Mouse (Mus musculus) liver, adult 2 months (tissue): Measurements from ENCODE around the gene Clip3. TPM values are rescaled to one million over a fixed set of nuclear protein-coding genes. Genes with fewer than 3 reads are reported as not detected.

Source experiments
- DNase-seq: peaks from one replicate; pipeline ENCODE4 v3.0.0-alpha.2; 2011; ENCODE audit warnings: low read depth, low spot score; ENCODE audit errors: extremely low read depth
- H3K27ac ChIP-seq: fragments of 200-500 bp; replicated peaks from 2 replicates; pipeline ENCODE4 v1.5.1; 2012; ENCODE audit warnings: low read depth, mild to moderate bottlenecking, control low read depth, inconsistent platforms, low read length; ENCODE audit not compliant: insufficient read depth
- H3K27me3 ChIP-seq: fragments of 200-500 bp; 2 replicates; pipeline ENCODE4 v1.6.1; 2012; ENCODE audit warnings: mild to moderate bottlenecking, moderate library complexity, low read length, inconsistent platforms; ENCODE audit not compliant: control insufficient read depth, insufficient read depth
- H3K36me3 ChIP-seq: fragments of 200-500 bp; 2 replicates; pipeline ENCODE4 v1.6.1; 2012; ENCODE audit warnings: low read length, inconsistent platforms; ENCODE audit not compliant: control insufficient read depth, insufficient read depth
- H3K4me1 ChIP-seq: fragments of 200-500 bp; 2 replicates; pipeline ENCODE4 v1.6.1; 2011; ENCODE audit warnings: low read length; ENCODE audit not compliant: control insufficient read depth, insufficient read depth
- H3K4me3 ChIP-seq: fragments of 200-500 bp; 2 replicates; pipeline ENCODE4 v1.5.1; 2011; ENCODE audit warnings: low read depth, mild to moderate bottlenecking, control low read depth, low read length, moderate library complexity; ENCODE audit not compliant: insufficient read depth
- H3K79me2 ChIP-seq: fragments of 200-500 bp; 2 replicates; pipeline ENCODE4 v1.6.1; 2012; ENCODE audit warnings: inconsistent platforms, mild to moderate bottlenecking, low read length, moderate library complexity; ENCODE audit not compliant: control insufficient read depth, insufficient read depth
- H3K9ac ChIP-seq: fragments of 200-500 bp; 2 replicates; pipeline ENCODE4 v1.6.1; 2012; ENCODE audit warnings: low read depth, mild to moderate bottlenecking, control low read depth, inconsistent platforms, low read length
- CTCF ChIP-seq: fragments of 200-500 bp; IDR thresholded peaks from 2 replicates; pipeline ENCODE4 v1.5.1; 2011; ENCODE audit warnings: low read depth, low read length, control low read depth
- POLR2A ChIP-seq: fragments of 200-500 bp; IDR thresholded peaks from 2 replicates; pipeline ENCODE4 v1.6.1; 2011; ENCODE audit warnings: low read length, control low read depth; ENCODE audit not compliant: insufficient read depth; ENCODE audit errors: extremely low read depth
- WGBS: fragments of 180-500 bp; shearing (Covaris S2); methylation state at CpG from one replicate; pipeline ENCODE4 v1.1.7; 2018; 5-methylcytosine and 5-hydroxymethylcytosine counted together
- polyA plus RNA-seq: library from polyadenylated mRNA; depleted of rRNA; stranded (reverse); fragments of >200 nt; gene quantifications from 2 replicates; pipeline ENCODE4 v1.2.3, GENCODE M21; 2012; rRNA removed
- total RNA-seq: library from RNA; depleted of rRNA; stranded (reverse); fragments of >200 nt; gene quantifications from 2 replicates; pipeline ENCODE4 v1.2.3, GENCODE M21; 2014; rRNA removed

Clip3 gene
- total and polyA plus RNA-seq, 2 experiments: 0.18 to 0.24 TPM

DNA sequence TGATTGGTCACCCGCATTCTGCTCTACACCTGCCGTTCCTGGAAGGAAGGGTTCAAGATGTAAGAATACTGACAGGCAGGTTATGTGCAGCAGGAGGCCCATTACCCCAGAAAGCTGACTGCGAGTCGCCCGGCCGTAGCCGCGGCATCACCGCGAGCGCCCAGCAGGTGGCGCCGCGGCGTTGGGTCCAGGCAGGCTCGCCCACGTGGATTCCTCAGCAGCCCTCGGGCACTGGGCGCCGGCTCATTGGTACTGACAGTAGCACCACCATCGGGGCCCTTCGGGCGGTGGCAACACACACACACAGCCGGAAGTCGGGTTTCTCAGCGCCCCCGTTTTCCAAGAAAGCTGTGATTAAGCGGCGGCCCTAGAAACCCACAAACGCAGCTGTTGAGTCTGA lies 56.3 kb downstream of the Clip3 start:
- Histone ChIP-seq H3K27ac (no peak overlapping the region), H3K36me3 (no peaks in the 10 kb centered on the region), H3K9ac (no peak overlapping the region), H3K27me3 (no peaks in the 10 kb centered on the region), H3K4me3 (no peak overlapping the region), H3K4me1 (no peaks in the 10 kb centered on the region), H3K79me2 (no peaks in the 10 kb centered on the region)
- 3% methylated on average over 30 of the region's 30 CpGs for WGBS
- peak; percentile 24 for DNase-seq
- peak; percentile 88 for TF ChIP-seq CTCF
- TF ChIP-seq POLR2A: no peak

DNA sequence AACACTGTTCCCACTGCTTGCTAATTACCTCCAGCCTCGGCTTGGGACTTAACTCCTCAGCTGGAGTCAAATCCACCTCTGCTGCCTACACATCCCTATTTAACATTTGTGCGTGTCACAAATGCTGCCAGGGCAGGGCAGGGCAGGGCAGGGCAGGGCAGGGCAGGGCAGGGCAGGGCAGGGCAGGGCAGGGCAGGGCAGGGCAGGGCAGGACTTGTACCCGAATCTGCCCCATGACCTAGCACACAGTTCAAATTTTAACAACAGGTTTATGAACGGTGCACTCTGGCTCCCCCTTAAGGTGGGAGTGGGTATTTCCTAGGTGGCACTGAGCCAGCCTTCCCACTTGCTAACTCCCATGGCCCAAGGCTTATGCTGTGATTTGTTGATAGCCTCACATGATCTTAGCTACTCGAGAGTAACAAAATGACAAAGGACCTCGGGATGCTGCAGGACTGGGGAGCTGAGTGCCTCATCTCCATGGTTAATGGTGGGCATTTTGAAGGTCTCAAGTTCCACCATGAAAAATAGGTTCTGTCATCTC lies 61.8 kb downstream of the Clip3 start:
- Histone ChIP-seq H3K9ac (no peak overlapping the region), H3K4me3 (no peak overlapping the region), H3K79me2 (peaks cover 5% of the 10 kb centered on the region; the same call in 1 of the 2 replicates), H3K27ac (no peak overlapping the region), H3K4me1 (peaks cover 18% of the 10 kb centered on the region), H3K27me3 (no peaks in the 10 kb centered on the region), H3K36me3 (no peaks in the 10 kb centered on the region)
- WGBS: 7% methylated on average over 6 of the region's 6 CpGs
- no peak for TF ChIP-seq POLR2A
- TF ChIP-seq CTCF: peak; percentile 76
- peak; percentile 84 for DNase-seq

- Histone ChIP-seq H3K4me1 (peaks cover 18% of the 10 kb centered on the region), H3K79me2 (peaks cover 5% of the 10 kb centered on the region; the same call in 1 of the 2 replicates), H3K27me3 (no peaks in the 10 kb centered on the region), H3K4me3 (no peak overlapping the region), H3K9ac (no peak overlapping the region), H3K27ac (peak overlapping the region; percentile 62; the same call in 1 of the 2 replicates), H3K36me3 (no peaks in the 10 kb centered on the region)
- TF ChIP-seq CTCF (no peak), POLR2A (no peak)
- WGBS: 20% methylated on average over 4 of the region's 4 CpGs
- peak; percentile 89 for DNase-seq
These were observed 62.5 kb downstream of the Clip3 start for GRCm38 (mm10) chr7:30354059-30354458.

Other genes with a start within 250 kb of the Clip3 start
- gene Zfp14, start 240.3 kb upstream of the Clip3 start, total RNA-seq: 1.1 TPM in 2 replicates
- gene Zfp14, start 240.3 kb upstream of the Clip3 start, polyA plus RNA-seq: 0.49 and 0.65 TPM in 2 replicates
- gene Zfp82, start 218.8 kb upstream of the Clip3 start, total RNA-seq: 0.40 and 0.46 TPM in 2 replicates
- 0.04 and 0.14 TPM in 2 replicates for gene Zfp82, start 218.8 kb upstream of the Clip3 start, polyA plus RNA-seq
- gene Gm26920, start 201.3 kb upstream of the Clip3 start, total RNA-seq: 0.13 TPM in 1 of 2 replicates, not detected in the other
- gene Gm26920, start 201.3 kb upstream of the Clip3 start, polyA plus RNA-seq: not detected in 2 replicates
- 0.37 and 0.67 TPM in 2 replicates for gene Zfp566, start 201.2 kb upstream of the Clip3 start, total RNA-seq
- 0.56 and 1.9 TPM in 2 replicates for gene Zfp566, start 201.2 kb upstream of the Clip3 start, polyA plus RNA-seq
- 19.0 and 19.6 TPM in 2 replicates for gene Zfp260, start 197.0 kb upstream of the Clip3 start, total RNA-seq
- gene Zfp260, start 197.0 kb upstream of the Clip3 start, polyA plus RNA-seq: 8.3 and 11.1 TPM in 2 replicates
- gene Zfp382, start 169.8 kb upstream of the Clip3 start, total RNA-seq: 0.54 and 0.74 TPM in 2 replicates
- 0.07 TPM in 1 of 2 replicates, not detected in the other for gene Zfp382, start 169.8 kb upstream of the Clip3 start, polyA plus RNA-seq
- gene Zfp146, start 122.0 kb upstream of the Clip3 start, total RNA-seq: 16.3 and 20.8 TPM in 2 replicates
- 5.1 and 6.9 TPM in 2 replicates for gene Zfp146, start 122.0 kb upstream of the Clip3 start, polyA plus RNA-seq
- 6.1 and 9.7 TPM in 2 replicates for gene Cox7a1, start 107.6 kb upstream of the Clip3 start, total RNA-seq
- 2.0 and 2.8 TPM in 2 replicates for gene Cox7a1, start 107.6 kb upstream of the Clip3 start, polyA plus RNA-seq
- gene Capns1, start 92.9 kb upstream of the Clip3 start, total RNA-seq: 65.5 and 73.6 TPM in 2 replicates
- gene Capns1, start 92.9 kb upstream of the Clip3 start, polyA plus RNA-seq: 235 and 253 TPM in 2 replicates
- 57.1 and 68.6 TPM in 2 replicates for gene Polr2i, start 59.8 kb upstream of the Clip3 start, total RNA-seq
- gene Polr2i, start 59.8 kb upstream of the Clip3 start, polyA plus RNA-seq: 99.9 and 109 TPM in 2 replicates
- 32.3 and 32.5 TPM in 2 replicates for gene Tbcb, start 59.5 kb upstream of the Clip3 start, total RNA-seq
- gene Tbcb, start 59.5 kb upstream of the Clip3 start, polyA plus RNA-seq: 21.5 and 22.1 TPM in 2 replicates
- not detected in 2 replicates for gene Ovol3, start 56.0 kb upstream of the Clip3 start, total RNA-seq
- gene Ovol3, start 56.0 kb upstream of the Clip3 start, polyA plus RNA-seq: 0.94 and 1.0 TPM in 2 replicates
- not detected in 2 replicates for gene Thap8, start 11.6 kb upstream of the Clip3 start, total RNA-seq
- not detected in 2 replicates for gene Thap8, start 11.6 kb upstream of the Clip3 start, polyA plus RNA-seq
- gene Wdr62, start 11.3 kb upstream of the Clip3 start, total RNA-seq: 0.55 and 0.81 TPM in 2 replicates
- 4.8 and 5.9 TPM in 2 replicates for gene Wdr62, start 11.3 kb upstream of the Clip3 start, polyA plus RNA-seq
- 15.0 and 16.8 TPM in 2 replicates for gene Alkbh6, start 17.0 kb downstream of the Clip3 start, total RNA-seq
- gene Alkbh6, start 17.0 kb downstream of the Clip3 start, polyA plus RNA-seq: 38.7 and 51.4 TPM in 2 replicates
- gene Syne4, start 23.1 kb downstream of the Clip3 start, total RNA-seq: 1.7 and 3.5 TPM in 2 replicates
- 2.2 and 4.9 TPM in 2 replicates for gene Syne4, start 23.1 kb downstream of the Clip3 start, polyA plus RNA-seq
- 0.18 and 0.34 TPM in 2 replicates for gene E130208F15Rik, start 30.0 kb downstream of the Clip3 start, total RNA-seq
- 0.06 and 0.39 TPM in 2 replicates for gene E130208F15Rik, start 30.0 kb downstream of the Clip3 start, polyA plus RNA-seq
- 4.0 and 4.4 TPM in 2 replicates for gene Sdhaf1, start 32.2 kb downstream of the Clip3 start, total RNA-seq
- 15.8 and 16.2 TPM in 2 replicates for gene Sdhaf1, start 32.2 kb downstream of the Clip3 start, polyA plus RNA-seq
- 0.74 and 1.7 TPM in 2 replicates for gene Lrfn3, start 71.0 kb downstream of the Clip3 start, total RNA-seq
- 12.9 and 22.2 TPM in 2 replicates for gene Lrfn3, start 71.0 kb downstream of the Clip3 start, polyA plus RNA-seq
- gene Tyrobp, start 122.0 kb downstream of the Clip3 start, total RNA-seq: 46.1 and 57.6 TPM in 2 replicates
- gene Tyrobp, start 122.0 kb downstream of the Clip3 start, polyA plus RNA-seq: 48.1 and 86.4 TPM in 2 replicates
- gene Hcst, start 128.1 kb downstream of the Clip3 start, total RNA-seq: 1.9 and 2.1 TPM in 2 replicates
- gene Hcst, start 128.1 kb downstream of the Clip3 start, polyA plus RNA-seq: 3.3 and 5.0 TPM in 2 replicates
- gene Nfkbid, start 130.0 kb downstream of the Clip3 start, total RNA-seq: 0.55 and 1.0 TPM in 2 replicates
- 0.52 and 0.92 TPM in 2 replicates for gene Nfkbid, start 130.0 kb downstream of the Clip3 start, polyA plus RNA-seq
- 0.18 and 0.74 TPM in 2 replicates for gene Aplp1, start 153.8 kb downstream of the Clip3 start, total RNA-seq
- 0.65 and 0.70 TPM in 2 replicates for gene Aplp1, start 153.8 kb downstream of the Clip3 start, polyA plus RNA-seq
- gene Kirrel2, start 166.0 kb downstream of the Clip3 start, total RNA-seq: not detected in 2 replicates
- gene Kirrel2, start 166.0 kb downstream of the Clip3 start, polyA plus RNA-seq: not detected in 2 replicates
- gene Nphs1, start 166.6 kb downstream of the Clip3 start, total RNA-seq: under 0.01 TPM in 1 of 2 replicates, not detected in the other
- gene Nphs1, start 166.6 kb downstream of the Clip3 start, polyA plus RNA-seq: not detected in 2 replicates
- gene Prodh2, start 201.9 kb downstream of the Clip3 start, total RNA-seq: 220 and 232 TPM in 2 replicates
- 416 and 432 TPM in 2 replicates for gene Prodh2, start 201.9 kb downstream of the Clip3 start, polyA plus RNA-seq
- gene Arhgap33, start 243.3 kb downstream of the Clip3 start, total RNA-seq: 0.07 and 0.37 TPM in 2 replicates
- gene Arhgap33, start 243.3 kb downstream of the Clip3 start, polyA plus RNA-seq: 0.72 and 1.2 TPM in 2 replicates